Mouse (Mus musculus) limb, embryonic 11.5 days (tissue): ENCODE results near the gene Trim14. TPM values are rescaled to one million over a fixed set of nuclear protein-coding genes. Genes with fewer than 3 reads are reported as not detected.

Experiments used
- ATAC-seq: fragments of 200-750 bp; cut with Nextera tagmentation; 2 replicates; pipeline ENCODE4 v1.8.0; 2017; ENCODE audit warnings: low read depth; ENCODE audit not compliant: insufficient number of reproducible peaks, low FRiP score, low TSS enrichment
- DNase-seq: peaks from one replicate; pipeline ENCODE4 v3.0.0-alpha.2; 2015; ENCODE audit warnings: low spot score
- H3K27ac ChIP-seq: fragments of 300-500 bp; sonication (generic); replicated peaks from 2 replicates; pipeline ENCODE4 v1.5.1; 2014; ENCODE audit warnings: low read depth, mild to moderate bottlenecking, low read length
- H3K27me3 ChIP-seq: fragments of 300-500 bp; sonication (generic); 2 replicates; pipeline ENCODE4 v1.6.1; 2014; ENCODE audit warnings: mild to moderate bottlenecking, low read length, mixed read lengths; ENCODE audit not compliant: control insufficient read depth, insufficient read depth
- H3K36me3 ChIP-seq: fragments of 300-500 bp; sonication (generic); 2 replicates; pipeline ENCODE4 v1.6.1; 2014; ENCODE audit warnings: mild to moderate bottlenecking, low read length, moderate library complexity, mixed read lengths; ENCODE audit not compliant: control insufficient read depth, insufficient read depth
- H3K4me1 ChIP-seq: fragments of 300-500 bp; sonication (generic); 2 replicates; pipeline ENCODE4 v1.6.1; 2014; ENCODE audit warnings: low read length, mixed read lengths; ENCODE audit not compliant: control insufficient read depth, insufficient read depth
- H3K4me2 ChIP-seq: fragments of 300-500 bp; sonication (generic); 2 replicates; pipeline ENCODE4 v1.6.1; 2014; ENCODE audit warnings: low read depth, mild to moderate bottlenecking, moderate library complexity; ENCODE audit not compliant: severe bottlenecking
- H3K4me3 ChIP-seq: fragments of 300-500 bp; sonication (generic); 2 replicates; pipeline ENCODE4 v1.5.1; 2014; ENCODE audit warnings: low read depth, low read length
- H3K9ac ChIP-seq: fragments of 300-500 bp; sonication (generic); 2 replicates; pipeline ENCODE4 v1.6.1; 2014; ENCODE audit warnings: mild to moderate bottlenecking, low read length
- H3K9me3 ChIP-seq: fragments of 300-500 bp; sonication (generic); 2 replicates; pipeline ENCODE4 v1.6.1; 2016; ENCODE audit warnings: low read length; ENCODE audit not compliant: control insufficient read depth
- WGBS: fragments of 180-500 bp; shearing (Covaris S2); extraction: QIAGEN DNeasy Blood & Tissue Kit; methylation state at CpG from one replicate; pipeline ENCODE4 v1.1.7; 2014; 5-methylcytosine and 5-hydroxymethylcytosine counted together
- polyA plus RNA-seq: library from polyadenylated mRNA; unstranded; fragments of >200 nt; fragmentation: Nextera tagmentation; extraction: Ambion mirVana; gene quantifications from 2 replicates; pipeline ENCODE4 v1.2.1, GENCODE M21; 2014

Trim14 gene
- polyA plus RNA-seq, 1 experiment from 2014 or later = 0.36 TPM

DNA sequence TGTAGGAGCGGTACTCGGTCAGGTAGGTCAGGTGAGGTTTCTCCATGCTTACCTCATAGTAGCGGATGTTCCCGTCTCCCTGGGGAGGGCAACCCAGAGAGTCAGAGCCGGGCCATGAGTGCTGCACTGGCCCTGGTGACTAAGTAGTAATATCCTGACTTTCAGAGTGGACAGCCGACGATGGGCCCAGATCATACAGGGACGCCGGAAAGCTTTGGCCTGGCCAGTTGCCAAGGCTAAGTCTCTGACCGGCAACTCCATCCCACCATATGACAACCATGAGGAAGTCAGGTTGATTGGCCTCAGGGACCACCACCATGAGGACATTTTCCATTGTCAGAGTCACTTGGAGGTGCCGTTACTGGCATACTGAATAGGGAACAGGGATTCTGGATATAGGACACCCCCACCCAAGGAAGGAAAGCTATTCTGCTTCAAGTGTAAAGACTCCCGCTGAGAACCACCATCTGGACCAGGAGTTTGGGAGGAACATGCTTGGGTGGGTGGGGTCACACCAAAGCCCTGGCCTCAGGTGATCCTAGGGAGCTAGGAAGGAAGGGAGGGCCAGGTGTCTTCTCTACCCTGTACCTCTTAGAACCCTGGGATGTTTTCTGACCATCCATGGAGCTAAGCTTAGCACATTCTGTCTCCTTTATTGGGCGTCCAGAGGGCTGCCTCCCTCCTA lies 7.6 kb upstream of the Trim14 start:
- Histone ChIP-seq H3K36me3 (no peaks in the 10 kb centered on the region), H3K4me1 (no peaks in the 10 kb centered on the region), H3K9me3 (no peaks in the 10 kb centered on the region), H3K4me2 (no peak overlapping the region), H3K27me3 (no peaks in the 10 kb centered on the region; the same call in 1 of the 2 replicates), H3K9ac (no peak overlapping the region), H3K27ac (no peak overlapping the region), H3K4me3 (no peak overlapping the region)
- WGBS = 94% methylated on average over 13 of the region's 13 CpGs
- ATAC-seq (no peak), DNase-seq (no peak)

DNA sequence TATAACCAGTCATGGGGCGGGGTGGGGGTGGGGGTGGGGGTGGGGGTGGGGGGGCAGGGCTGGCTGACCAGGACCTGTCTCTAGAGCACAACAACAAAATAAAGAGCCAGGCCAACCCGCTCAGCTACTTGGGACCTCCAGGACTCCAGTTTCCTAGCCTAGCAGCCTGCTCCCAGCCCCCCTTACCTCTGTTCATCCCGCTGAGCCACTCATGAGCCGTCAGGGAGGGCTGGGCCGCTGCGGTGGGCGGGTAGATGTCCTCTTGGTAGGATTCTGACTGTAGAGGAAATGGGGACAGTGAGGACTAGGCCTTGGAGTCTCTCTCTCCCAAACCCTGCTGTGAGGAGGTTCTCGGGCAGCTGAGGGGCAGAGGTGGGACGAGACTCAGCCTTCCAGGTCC lies 5.8 kb upstream of the Trim14 start:
- WGBS = 43% methylated on average over 9 of the region's 9 CpGs
- Histone ChIP-seq H3K4me1 (no peaks in the 10 kb centered on the region), H3K4me2 (no peak overlapping the region), H3K9ac (no peak overlapping the region), H3K27ac (no peak overlapping the region), H3K4me3 (no peak overlapping the region), H3K9me3 (no peaks in the 10 kb centered on the region), H3K36me3 (no peaks in the 10 kb centered on the region), H3K27me3 (peaks cover 9% of the 10 kb centered on the region)
- DNase-seq (no peak), ATAC-seq (no peak)

- ATAC-seq = no peak
- whole genome bisulfite sequencing = 53% methylated on average over 9 of the region's 9 CpGs
- H3K9ac ChIP-seq = no peak overlapping the region
- H3K27ac ChIP-seq = no peak overlapping the region
- H3K4me2 ChIP-seq = no peak overlapping the region
- peaks cover 2% of the 10 kb centered on the region; the same call in 1 of the 2 replicates for H3K4me1 ChIP-seq
- H3K27me3 ChIP-seq = peaks cover 34% of the 10 kb centered on the region
- H3K9me3 ChIP-seq = no peaks in the 10 kb centered on the region
- H3K36me3 ChIP-seq = no peaks in the 10 kb centered on the region
- no peak for DNase-seq
- no peak overlapping the region for H3K4me3 ChIP-seq
These were observed 3.2 kb upstream of the Trim14 start for GRCm38 (mm10) chr4:46539167-46539566.

GRCm38 (mm10) chr4:46535094-46535830 lies 679 bp downstream of the Trim14 start:
- no peak overlapping the region for H3K27ac ChIP-seq
- peak overlapping the region; percentile 69 for H3K4me2 ChIP-seq
- H3K9me3 ChIP-seq = no peaks in the 10 kb centered on the region
- H3K4me1 ChIP-seq = peaks cover 2% of the 10 kb centered on the region; the same call in 1 of the 2 replicates
- H3K27me3 ChIP-seq = peaks cover 40% of the 10 kb centered on the region
- peak overlapping the region; percentile 50 for H3K9ac ChIP-seq
- no peaks in the 10 kb centered on the region for H3K36me3 ChIP-seq
- ATAC-seq (no peak), DNase-seq (no peak)
- 5% methylated on average over 16 of the region's 16 CpGs for WGBS
- peak overlapping the region; percentile 41 for H3K4me3 ChIP-seq

- DNase-seq (peak; percentile 39), ATAC-seq (no peak)
- peak overlapping the region; percentile 7; the same call in 1 of the 2 replicates for H3K4me3 ChIP-seq
- no peaks in the 10 kb centered on the region for H3K36me3 ChIP-seq
- peaks cover 2% of the 10 kb centered on the region; the same call in 1 of the 2 replicates for H3K4me1 ChIP-seq
- no peak overlapping the region for H3K4me2 ChIP-seq
- WGBS = 8% methylated on average over 29 of the region's 29 CpGs
- H3K9me3 ChIP-seq = no peaks in the 10 kb centered on the region
- peaks cover 40% of the 10 kb centered on the region for H3K27me3 ChIP-seq
- no peak overlapping the region for H3K9ac ChIP-seq
- no peak overlapping the region for H3K27ac ChIP-seq
These were observed 1.8 kb downstream of the Trim14 start for GRCm38 (mm10) chr4:46533934-46534720.

GRCm38 (mm10) chr4:46532926-46533325 lies 3.0 kb downstream of the Trim14 start:
- Histone ChIP-seq H3K4me2 (no peak overlapping the region), H3K4me1 (peaks cover 2% of the 10 kb centered on the region; the same call in 1 of the 2 replicates), H3K27me3 (peaks cover 36% of the 10 kb centered on the region), H3K36me3 (no peaks in the 10 kb centered on the region), H3K27ac (no peak overlapping the region), H3K9ac (no peak overlapping the region), H3K9me3 (no peaks in the 10 kb centered on the region), H3K4me3 (no peak overlapping the region)
- no peak for ATAC-seq
- 69% methylated on average over 7 of the region's 7 CpGs for WGBS
- no peak for DNase-seq

- Histone ChIP-seq H3K4me2 (no peak overlapping the region), H3K27me3 (peaks cover 32% of the 10 kb centered on the region), H3K4me1 (peaks cover 2% of the 10 kb centered on the region; the same call in 1 of the 2 replicates), H3K27ac (no peak overlapping the region), H3K9ac (no peak overlapping the region), H3K4me3 (no peak overlapping the region), H3K9me3 (no peaks in the 10 kb centered on the region), H3K36me3 (no peaks in the 10 kb centered on the region)
- ATAC-seq (no peak), DNase-seq (no peak)
- 89% methylated on average over 2 of the region's 2 CpGs for WGBS
These were observed 3.4 kb downstream of the Trim14 start for GRCm38 (mm10) chr4:46532511-46532910.

- Histone ChIP-seq H3K27me3 (peaks cover 11% of the 10 kb centered on the region), H3K36me3 (no peaks in the 10 kb centered on the region), H3K9me3 (no peaks in the 10 kb centered on the region), H3K27ac (no peak overlapping the region), H3K4me3 (no peak overlapping the region), H3K4me1 (no peaks in the 10 kb centered on the region), H3K4me2 (no peak overlapping the region), H3K9ac (no peak overlapping the region)
- ATAC-seq = no peak
- DNase-seq = no peak
- 39% methylated on average over 7 of the region's 7 CpGs for WGBS
These were observed 6.2 kb downstream of the Trim14 start for GRCm38 (mm10) chr4:46529722-46530121.
